Mouse (Mus musculus): ENCODE data around the gene Chrd. TPM values are rescaled to one million over a fixed set of nuclear protein-coding genes. Genes with fewer than 3 reads are reported as not detected.

Gene Chrd
- total RNA-seq, 2 experiments from 2014 or later = not detected

GRCm38 (mm10) chr16:20708939-20709734, 23.8 kb upstream of the Chrd start:
- ATAC-seq (replicated peaks; ENCODE audit: low FRiP score, poor library complexity, severe bottlenecking) = no peak

DNA sequence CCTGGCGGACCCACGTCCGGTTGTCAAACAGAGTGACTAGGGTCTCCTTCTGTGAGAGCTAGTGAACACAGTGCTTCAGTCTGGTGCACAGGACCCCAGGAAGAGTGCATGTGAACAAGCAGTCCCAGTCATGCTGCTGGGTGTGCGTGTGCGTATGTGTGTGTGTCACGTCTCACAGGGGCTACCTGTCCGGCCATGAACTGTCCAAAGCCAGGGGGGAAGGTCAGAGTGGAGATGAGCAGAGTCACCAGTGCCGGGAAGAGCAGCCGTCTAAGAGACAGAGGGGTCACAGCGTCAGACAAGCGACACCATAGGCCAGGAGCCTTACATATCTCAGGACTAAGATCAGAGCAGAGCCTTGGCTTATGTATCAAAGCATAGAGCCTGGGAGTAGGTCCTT, 22.6 kb upstream of the Chrd start:
- no peak for ATAC-seq (replicated peaks; ENCODE audit: low FRiP score, poor library complexity, severe bottlenecking)

- 0 out of 2 replicates have a peak, but pooled peaks have one; percentile 18 for ATAC-seq (replicated peaks; ENCODE audit: low FRiP score, poor library complexity, severe bottlenecking)
These were observed 22.1 kb upstream of the Chrd start for GRCm38 (mm10) chr16:20710810-20711209.

GRCm38 (mm10) chr16:20712190-20712589, 20.7 kb upstream of the Chrd start:
- ATAC-seq (replicated peaks; ENCODE audit: low FRiP score, poor library complexity, severe bottlenecking) = no peak

- peak; percentile 33 for ATAC-seq (replicated peaks; ENCODE audit: low FRiP score, poor library complexity, severe bottlenecking)
These were observed 20.0 kb upstream of the Chrd start for GRCm38 (mm10) chr16:20712889-20713288.

DNA sequence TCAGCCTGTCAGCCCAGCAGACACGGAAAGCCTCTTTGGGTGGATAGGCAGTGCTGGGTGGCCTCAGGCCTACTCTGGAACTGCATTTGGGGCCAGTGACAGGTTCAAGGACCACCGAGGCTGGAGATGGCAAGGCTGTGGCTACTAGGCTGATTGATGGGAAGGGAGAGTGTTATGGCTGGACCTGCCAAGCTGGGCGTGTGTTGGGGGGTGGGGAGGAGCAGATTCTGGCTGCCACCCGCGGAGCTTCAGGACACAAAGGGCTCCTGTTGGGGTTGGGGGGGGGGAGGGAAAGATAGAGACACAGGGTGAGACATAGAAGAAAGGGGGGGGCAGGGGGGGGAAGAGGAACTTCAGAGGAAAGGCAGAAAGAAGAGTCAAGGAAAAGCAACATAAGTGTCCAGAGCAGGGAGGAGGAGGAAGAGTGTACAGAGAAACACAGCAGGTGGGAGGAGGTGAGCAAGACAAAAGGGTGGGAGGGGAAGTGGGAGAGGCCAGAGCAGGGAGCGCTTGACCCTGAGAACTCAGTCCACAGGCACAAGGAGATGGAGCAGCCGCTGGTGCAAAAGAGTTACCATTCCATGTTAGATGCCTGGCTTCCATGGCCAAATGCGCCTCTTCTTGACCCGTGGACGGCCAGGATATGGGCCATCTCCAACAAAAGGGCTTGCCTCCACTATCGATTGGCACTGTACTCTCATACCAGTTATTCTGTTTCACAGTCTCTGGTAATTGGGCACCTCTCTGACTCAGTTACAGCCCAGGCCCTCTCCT, 18.4 kb upstream of the Chrd start:
- ATAC-seq (replicated peaks; ENCODE audit: low FRiP score, poor library complexity, severe bottlenecking) = no peak

DNA sequence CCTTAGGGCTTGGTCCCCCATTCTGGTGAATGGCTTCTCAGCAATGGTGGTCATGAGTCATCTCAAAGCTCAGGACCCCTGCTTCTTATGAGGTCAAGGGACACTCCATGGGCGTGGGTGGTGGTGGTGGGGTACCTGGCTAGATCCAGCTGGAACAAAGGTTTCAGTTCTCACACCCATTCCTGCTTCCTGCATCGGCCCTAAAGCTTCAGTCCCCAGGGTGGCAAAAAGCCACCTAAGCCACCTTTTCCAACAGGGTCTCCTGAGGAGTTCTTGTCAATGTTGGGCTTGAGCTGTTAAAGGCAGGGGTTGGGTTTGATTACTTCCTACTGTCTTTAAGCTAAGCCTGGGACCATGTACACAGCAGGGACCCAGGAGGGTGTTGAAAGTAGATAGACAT, 17.8 kb upstream of the Chrd start:
- no peak for ATAC-seq (replicated peaks; ENCODE audit: low FRiP score, poor library complexity, severe bottlenecking)

GRCm38 (mm10) chr16:20715566-20715965, 17.4 kb upstream of the Chrd start:
- ATAC-seq (replicated peaks; ENCODE audit: low FRiP score, poor library complexity, severe bottlenecking) = no peak

DNA sequence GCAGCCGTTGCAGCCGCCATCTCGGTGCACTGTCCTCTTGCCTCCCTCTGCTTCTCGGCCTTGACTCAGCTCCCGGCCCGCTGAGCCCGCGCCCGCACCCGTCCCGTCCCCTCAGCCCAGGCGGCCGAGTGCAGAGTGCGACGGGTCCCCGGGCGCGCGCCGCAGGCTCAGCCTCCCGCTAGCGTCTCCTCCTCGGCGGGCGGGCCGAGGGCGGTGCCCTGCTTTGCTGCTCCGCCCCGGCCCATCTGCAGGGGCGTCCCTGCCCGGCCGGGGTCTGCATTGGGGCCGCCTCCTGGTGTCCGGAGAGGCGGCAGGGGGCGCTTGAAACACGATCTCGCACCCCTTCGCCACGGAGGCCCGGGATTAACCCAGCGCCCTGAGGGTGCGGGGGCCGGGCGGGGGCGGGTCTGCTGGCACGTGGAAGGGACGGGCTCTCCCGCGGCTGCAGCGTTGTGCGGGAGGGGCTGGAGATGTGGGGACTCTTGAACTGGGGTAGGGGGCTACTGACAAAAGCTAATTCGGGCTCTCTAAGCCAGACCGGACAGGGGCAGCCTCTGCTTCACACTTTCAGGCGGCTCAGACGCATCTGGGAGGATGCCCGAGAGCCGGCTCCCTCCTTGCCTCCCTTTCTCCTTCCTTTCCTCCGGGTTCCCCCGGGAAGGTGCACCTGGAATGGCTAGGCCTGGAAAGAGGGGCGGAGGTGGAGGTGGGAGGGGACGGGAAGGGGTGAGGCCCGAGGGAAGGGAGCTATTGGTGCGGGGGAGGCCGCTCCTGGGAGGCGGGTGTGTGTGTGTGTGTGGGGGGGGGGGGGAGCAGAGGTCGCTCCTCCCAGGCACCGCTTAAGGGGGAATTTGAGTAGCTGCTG, 16.7 kb upstream of the Chrd start:
- ATAC-seq (replicated peaks; ENCODE audit: low FRiP score, poor library complexity, severe bottlenecking) = peak; percentile 45

DNA sequence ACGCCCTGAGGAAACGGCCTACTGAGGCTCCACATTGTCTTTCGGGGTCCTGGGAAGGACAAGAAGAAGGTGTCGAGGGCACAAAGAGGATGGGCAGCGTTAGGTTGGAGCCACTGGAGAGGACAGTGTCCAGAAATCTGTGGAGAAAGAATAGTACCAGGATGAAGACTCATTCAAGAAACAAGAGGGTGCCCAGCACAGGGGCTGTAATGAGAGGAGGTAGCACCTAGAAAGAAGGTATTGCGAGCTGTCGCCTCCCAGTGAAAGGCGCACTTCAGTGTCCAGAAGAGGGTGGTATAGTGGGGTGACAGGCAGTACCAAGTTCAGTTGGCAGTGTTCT, 16.1 kb upstream of the Chrd start:
- peak; percentile 9; the same call in 1 of the 2 replicates for ATAC-seq (replicated peaks; ENCODE audit: low FRiP score, poor library complexity, severe bottlenecking)

DNA sequence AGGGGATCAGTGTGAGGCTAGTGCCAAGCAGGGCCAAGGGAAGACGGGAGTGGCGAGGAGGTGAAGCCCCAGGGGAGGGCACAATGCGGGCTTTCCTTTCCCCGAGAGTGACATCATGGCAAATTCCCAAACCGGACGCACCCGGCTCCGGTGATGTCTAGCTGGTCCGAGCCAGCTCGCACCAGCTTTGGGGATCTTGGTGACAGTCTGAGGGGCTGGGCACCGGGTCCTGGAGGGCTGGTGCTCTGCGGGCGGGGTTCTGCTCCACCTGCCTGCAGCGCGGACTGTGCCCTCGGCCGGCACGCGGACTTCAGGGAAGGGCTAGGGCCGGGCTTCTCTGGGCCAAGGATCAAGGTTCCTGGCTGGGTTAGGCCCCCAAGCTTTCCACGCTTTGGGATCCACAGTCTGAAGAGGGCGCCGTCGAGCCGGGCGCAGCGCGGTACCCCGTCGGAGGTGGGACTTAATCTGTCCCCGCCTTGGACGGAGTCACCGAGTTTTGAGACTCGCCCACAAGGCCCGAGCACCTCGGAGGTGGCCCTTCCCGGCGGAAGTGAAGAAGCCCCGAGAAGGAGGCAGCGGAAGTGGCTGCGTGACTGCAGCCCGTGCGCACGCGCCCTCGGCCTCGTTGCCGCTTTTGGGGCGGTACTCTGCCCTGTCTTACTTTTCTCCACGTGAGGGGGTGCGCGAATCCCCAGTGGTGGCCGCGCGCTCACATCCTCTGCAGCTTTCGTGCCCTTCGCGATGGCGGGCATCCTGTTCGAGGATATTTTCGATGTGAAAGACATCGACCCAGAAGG, 15.5 kb upstream of the Chrd start, which contains the start of the genes Polr2h and Clcn2:
Gene Polr2h, plus strand, starts transcription at position 485 of the 797 bp plus-strand sequence.
Gene Clcn2, minus strand, starts transcription at position 566 of the 797 bp plus-strand sequence.
- ATAC-seq (replicated peaks; ENCODE audit: low FRiP score, poor library complexity, severe bottlenecking) = peak; percentile 86

DNA sequence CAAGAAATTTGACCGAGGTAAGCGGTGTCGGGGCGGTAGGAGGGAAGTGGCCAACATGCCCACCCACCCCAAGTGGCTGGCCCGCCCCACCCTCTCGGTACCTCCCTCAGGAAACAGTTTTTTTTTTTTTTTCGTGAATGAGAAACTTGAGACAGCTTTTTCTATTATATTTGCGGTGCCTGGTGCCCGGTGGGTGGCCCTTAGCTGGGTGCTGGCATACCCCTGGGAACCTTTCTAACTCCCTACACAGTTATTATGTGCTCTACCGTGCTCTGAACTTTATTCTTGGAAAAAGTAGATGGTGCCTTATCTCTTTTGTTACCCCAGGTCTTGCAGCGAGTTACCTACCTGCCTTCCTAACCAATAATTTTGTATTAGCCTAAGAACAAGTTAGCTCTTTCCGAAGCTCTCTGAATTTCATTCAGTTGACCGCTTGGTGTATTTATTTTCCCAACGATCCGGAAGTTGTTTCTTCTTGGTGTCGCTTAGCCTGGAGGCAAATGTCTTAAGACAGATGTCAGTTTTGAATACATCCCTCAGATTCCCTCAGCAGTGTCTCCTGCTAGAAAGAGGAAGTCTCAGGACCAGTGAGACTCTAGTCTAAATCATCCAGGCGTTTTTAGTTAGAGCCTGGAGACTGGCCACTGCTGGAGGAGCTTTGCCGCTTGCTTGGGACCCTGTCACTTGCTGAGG, 14.8 kb upstream of the Chrd start:
- ATAC-seq (replicated peaks; ENCODE audit: low FRiP score, poor library complexity, severe bottlenecking) = no peak

DNA sequence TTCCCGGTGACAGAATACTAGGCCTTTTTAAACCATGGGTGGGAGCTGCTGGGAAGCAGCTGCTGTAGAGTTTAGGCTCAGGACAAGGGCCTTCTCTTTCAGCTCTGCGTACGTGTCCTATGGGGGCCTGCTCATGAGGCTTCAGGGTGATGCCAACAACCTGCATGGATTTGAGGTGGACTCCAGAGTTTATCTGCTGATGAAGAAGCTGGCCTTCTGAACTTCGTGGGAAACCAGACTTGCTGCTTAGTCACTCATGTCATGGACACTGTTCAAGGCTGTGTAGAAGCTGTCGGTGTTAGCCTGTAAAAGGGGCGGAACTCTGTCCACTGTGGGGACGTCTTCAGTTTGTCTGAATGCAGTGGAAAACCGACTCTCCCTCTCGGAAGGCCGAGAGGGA, 11.1 kb upstream of the Chrd start:
- ATAC-seq (replicated peaks; ENCODE audit: low FRiP score, poor library complexity, severe bottlenecking) = no peak

GRCm38 (mm10) chr16:20722736-20723135, 10.2 kb upstream of the Chrd start:
- no peak for ATAC-seq (replicated peaks; ENCODE audit: low FRiP score, poor library complexity, severe bottlenecking)

DNA sequence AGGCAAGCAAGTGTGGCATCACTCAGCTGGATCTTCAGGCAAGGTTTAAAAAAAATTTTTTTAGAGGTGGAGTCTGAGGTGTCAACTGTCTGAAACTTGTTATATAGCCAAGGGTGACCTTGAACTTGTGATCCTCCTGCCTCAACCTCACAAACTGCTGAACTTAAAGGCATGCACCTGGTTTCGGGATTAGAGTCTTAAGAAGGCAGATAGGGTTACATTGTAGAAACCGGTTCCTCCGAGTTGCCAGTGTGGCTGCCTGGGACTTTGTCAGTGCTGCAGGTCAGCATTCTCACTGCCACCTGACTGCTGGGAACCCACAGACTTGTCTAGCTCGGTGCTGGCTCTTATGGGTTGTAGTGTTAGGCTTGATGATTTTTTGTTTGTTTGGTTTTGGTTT, 9.7 kb upstream of the Chrd start:
- ATAC-seq (replicated peaks; ENCODE audit: low FRiP score, poor library complexity, severe bottlenecking) = no peak

DNA sequence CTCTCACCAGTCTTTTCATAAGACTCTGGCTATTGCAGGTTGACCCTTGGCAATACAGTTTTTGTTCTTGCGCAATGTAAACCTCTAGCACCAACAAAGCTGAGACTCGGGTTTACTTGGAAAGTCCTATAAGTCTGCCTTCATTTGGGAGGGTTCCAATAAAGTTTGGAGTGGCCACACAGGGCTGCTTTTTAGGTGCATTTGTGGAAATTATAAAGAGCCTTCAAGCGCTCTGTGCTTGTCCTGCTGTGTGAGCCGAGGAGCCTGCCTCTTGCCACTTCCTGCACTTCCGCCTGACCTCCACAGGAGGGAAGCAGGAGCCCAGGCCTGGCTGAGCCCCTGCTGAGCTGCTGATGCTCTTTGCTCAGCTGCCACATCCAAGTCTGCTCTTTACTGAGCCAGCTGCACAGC, 8.6 kb upstream of the Chrd start:
- 0 out of 2 replicates have a peak, but pooled peaks have one; percentile 59 for ATAC-seq (replicated peaks; ENCODE audit: low FRiP score, poor library complexity, severe bottlenecking)

GRCm38 (mm10) chr16:20725321-20725720, 7.6 kb upstream of the Chrd start:
- no peak for ATAC-seq (replicated peaks; ENCODE audit: low FRiP score, poor library complexity, severe bottlenecking)

DNA sequence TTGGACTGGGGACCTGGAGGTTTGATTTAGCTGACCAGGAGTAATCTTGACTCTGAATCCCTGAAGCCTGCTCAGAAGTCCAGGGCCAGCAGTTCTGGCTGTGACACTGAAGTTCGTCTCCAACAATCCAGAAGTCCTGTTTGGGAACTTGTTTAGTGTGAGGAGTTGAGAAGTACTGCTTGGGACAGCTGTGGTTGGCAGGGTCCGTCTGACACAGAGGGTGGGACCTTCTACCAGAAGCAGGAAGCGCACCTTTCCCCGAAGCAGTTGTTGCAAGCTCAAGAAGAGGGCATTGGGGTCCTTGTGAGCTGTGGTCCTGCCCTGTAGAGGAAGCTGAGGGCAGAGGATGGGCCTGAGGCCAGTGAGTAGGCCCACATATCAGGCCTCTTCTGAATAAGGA, 7.2 kb upstream of the Chrd start:
- ATAC-seq (replicated peaks; ENCODE audit: low FRiP score, poor library complexity, severe bottlenecking) = no peak

DNA sequence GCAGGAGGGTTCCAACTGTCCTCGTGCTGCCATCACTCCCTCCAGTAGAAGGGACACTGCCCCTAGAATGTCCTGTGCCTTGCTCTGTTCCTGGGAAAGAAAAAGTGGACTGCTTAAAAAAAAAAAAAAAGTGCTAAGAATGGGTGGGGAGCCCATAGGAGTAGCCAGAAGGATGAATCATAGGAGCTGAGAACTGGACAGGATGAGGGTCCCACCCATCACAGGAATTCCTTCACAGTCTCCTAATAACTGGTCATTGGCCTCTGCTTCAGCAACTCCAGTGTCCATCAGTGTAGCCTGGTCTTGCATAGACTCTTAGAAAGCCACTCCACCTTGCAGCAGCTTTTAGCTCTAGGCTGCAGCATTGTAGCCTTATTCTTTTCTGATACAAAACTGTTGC, 6.5 kb upstream of the Chrd start:
- no peak for ATAC-seq (replicated peaks; ENCODE audit: low FRiP score, poor library complexity, severe bottlenecking)
